Mouse (Mus musculus): Measurements from ENCODE around the gene Iqgap2.

Gene Iqgap2

GRCm38 (mm10) chr13:95712570-95713268 is 179.0 kb downstream of the Iqgap2 start:
- no peak for DNase-seq (ENCODE audit: low read depth, low spot score)

- DNase-seq (ENCODE audit: low read depth, low spot score): no peak
These were observed 179.7 kb downstream of the Iqgap2 start for GRCm38 (mm10) chr13:95712054-95712453.

- no peak for DNase-seq (ENCODE audit: low read depth, low spot score)
These were observed 186.1 kb downstream of the Iqgap2 start for GRCm38 (mm10) chr13:95705589-95705988.

- no peak for DNase-seq (ENCODE audit: low read depth, low spot score)
These were observed 188.3 kb downstream of the Iqgap2 start for GRCm38 (mm10) chr13:95703376-95703775.

GRCm38 (mm10) chr13:95697874-95698273 is 193.8 kb downstream of the Iqgap2 start:
- no peak for DNase-seq (ENCODE audit: low read depth, low spot score)

GRCm38 (mm10) chr13:95696654-95697163 is 195.0 kb downstream of the Iqgap2 start, which contains the start of gene F2rl2:
Gene F2rl2 (plus strand): TSS chr13:95696853.
- DNase-seq (ENCODE audit: low read depth, low spot score): no peak

- no peak for DNase-seq (ENCODE audit: low read depth, low spot score)
These were observed 195.5 kb downstream of the Iqgap2 start for GRCm38 (mm10) chr13:95696120-95696653.

- DNase-seq (ENCODE audit: low read depth, low spot score): no peak
These were observed 199.5 kb downstream of the Iqgap2 start for GRCm38 (mm10) chr13:95692201-95692600.

GRCm38 (mm10) chr13:95688576-95688975 is 203.1 kb downstream of the Iqgap2 start:
- no peak for DNase-seq (ENCODE audit: low read depth, low spot score)

- DNase-seq (ENCODE audit: low read depth, low spot score): no peak
These were observed 206.0 kb downstream of the Iqgap2 start for GRCm38 (mm10) chr13:95685736-95686135.

GRCm38 (mm10) chr13:95684656-95685244 is 207.0 kb downstream of the Iqgap2 start:
- no peak for DNase-seq (ENCODE audit: low read depth, low spot score)

GRCm38 (mm10) chr13:95679491-95679941 is 212.2 kb downstream of the Iqgap2 start:
- no peak for DNase-seq (ENCODE audit: low read depth, low spot score)

GRCm38 (mm10) chr13:95679078-95679477 is 212.6 kb downstream of the Iqgap2 start:
- no peak for DNase-seq (ENCODE audit: low read depth, low spot score)

- no peak for DNase-seq (ENCODE audit: low read depth, low spot score)
These were observed 219.3 kb downstream of the Iqgap2 start for GRCm38 (mm10) chr13:95672372-95672771.

GRCm38 (mm10) chr13:95671108-95671897 is 220.4 kb downstream of the Iqgap2 start:
- peak; percentile 12 for DNase-seq (ENCODE audit: low read depth, low spot score)

- DNase-seq (ENCODE audit: low read depth, low spot score): no peak
These were observed 221.2 kb downstream of the Iqgap2 start for GRCm38 (mm10) chr13:95670534-95670933.

GRCm38 (mm10) chr13:95667260-95667659 is 224.5 kb downstream of the Iqgap2 start:
- peak; percentile 73 for DNase-seq (ENCODE audit: low read depth, low spot score)

GRCm38 (mm10) chr13:95665644-95666356 is 225.9 kb downstream of the Iqgap2 start:
- DNase-seq (ENCODE audit: low read depth, low spot score): no peak

- no peak for DNase-seq (ENCODE audit: low read depth, low spot score)
These were observed 227.9 kb downstream of the Iqgap2 start for GRCm38 (mm10) chr13:95663834-95664233.

GRCm38 (mm10) chr13:95659432-95659831 is 232.3 kb downstream of the Iqgap2 start:
- no peak for DNase-seq (ENCODE audit: low read depth, low spot score)

GRCm38 (mm10) chr13:95657171-95657570 is 234.6 kb downstream of the Iqgap2 start:
- peak; percentile 87 for DNase-seq (ENCODE audit: low read depth, low spot score)
